Mouse (Mus musculus) limb, embryonic 14.5 days (tissue): Measurements from ENCODE around the gene Vwf. TPM values are rescaled to one million over a fixed set of nuclear protein-coding genes. Genes with fewer than 3 reads are reported as not detected.

ENCODE experiments used
- ATAC-seq: fragments of 200-750 bp; cut with Nextera tagmentation; 2 replicates; pipeline ENCODE4 v1.8.0; 2017; ENCODE audit warnings: low read depth, moderate number of reproducible peaks, moderate TSS enrichment; ENCODE audit not compliant: low FRiP score
- DNase-seq: peaks from one replicate; pipeline ENCODE4 v3.0.0-alpha.2; 2015; ENCODE audit warnings: low spot score
- H3K27ac ChIP-seq: fragments of 300-500 bp; sonication (generic); replicated peaks from 2 replicates; pipeline ENCODE4 v1.5.1; 2014; ENCODE audit warnings: low read depth, mild to moderate bottlenecking, low read length, moderate library complexity, mixed read lengths
- H3K27me3 ChIP-seq: fragments of 300-500 bp; sonication (generic); 2 replicates; pipeline ENCODE4 v1.6.1; 2014; ENCODE audit warnings: low read length, mixed read lengths; ENCODE audit not compliant: control insufficient read depth, insufficient read depth
- H3K36me3 ChIP-seq: fragments of 300-500 bp; sonication (generic); 2 replicates; pipeline ENCODE4 v1.6.1; 2014; ENCODE audit warnings: mild to moderate bottlenecking, low read length, moderate library complexity, mixed read lengths; ENCODE audit not compliant: control insufficient read depth, insufficient read depth
- H3K4me1 ChIP-seq: fragments of 300-500 bp; sonication (generic); 2 replicates; pipeline ENCODE4 v1.6.1; 2014; ENCODE audit warnings: antibody characterized with exemption, low read length, mixed read lengths; ENCODE audit not compliant: control insufficient read depth, insufficient read depth
- H3K4me2 ChIP-seq: fragments of 300-500 bp; sonication (generic); replicated peaks from 2 replicates; pipeline ENCODE4 v1.6.1; 2014; ENCODE audit warnings: low read depth, mild to moderate bottlenecking, low read length, moderate library complexity; ENCODE audit not compliant: severe bottlenecking
- H3K4me3 ChIP-seq: fragments of 300-500 bp; sonication (generic); replicated peaks from 2 replicates; pipeline ENCODE4 v1.5.1; 2014; ENCODE audit warnings: low read length
- H3K9ac ChIP-seq: fragments of 300-500 bp; sonication (generic); 2 replicates; pipeline ENCODE4 v1.6.1; 2014; ENCODE audit warnings: mild to moderate bottlenecking, low read depth, low read length, moderate library complexity; ENCODE audit not compliant: severe bottlenecking
- H3K9me3 ChIP-seq: fragments of 300-500 bp; sonication (generic); 2 replicates; pipeline ENCODE4 v1.6.1; 2016; ENCODE audit warnings: low read length; ENCODE audit not compliant: control insufficient read depth
- POLR2A ChIP-seq: fragments of 200-500 bp; IDR thresholded peaks from 2 replicates; pipeline ENCODE4 v1.8.0; 2012; ENCODE audit warnings: inconsistent platforms, mild to moderate bottlenecking, moderate library complexity, borderline replicate concordance; ENCODE audit not compliant: insufficient read depth, insufficient read length; ENCODE audit errors: extremely low read depth
- WGBS: fragments of 180-500 bp; shearing (Covaris S2); extraction: QIAGEN DNeasy Blood & Tissue Kit; methylation state at CpG from one replicate; pipeline ENCODE4 v1.1.7; 2014; 5-methylcytosine and 5-hydroxymethylcytosine counted together
- polyA plus RNA-seq, 2 experiments: library from polyadenylated mRNA; depleted of rRNA in 1 of 2; stranded (reverse) in 1 of 2; unstranded in 1 of 2; fragments of >200 nt; fragmentation: Nextera tagmentation in 1 of 2; extraction: Ambion mirVana in 1 of 2; gene quantifications; 2 replicates each; pipeline versions ENCODE4 v1.2.1 to v1.2.3; 2012 to 2014

Vwf gene
- polyA plus RNA-seq, 2 experiments, result 11.2 to 12.0 TPM

DNA sequence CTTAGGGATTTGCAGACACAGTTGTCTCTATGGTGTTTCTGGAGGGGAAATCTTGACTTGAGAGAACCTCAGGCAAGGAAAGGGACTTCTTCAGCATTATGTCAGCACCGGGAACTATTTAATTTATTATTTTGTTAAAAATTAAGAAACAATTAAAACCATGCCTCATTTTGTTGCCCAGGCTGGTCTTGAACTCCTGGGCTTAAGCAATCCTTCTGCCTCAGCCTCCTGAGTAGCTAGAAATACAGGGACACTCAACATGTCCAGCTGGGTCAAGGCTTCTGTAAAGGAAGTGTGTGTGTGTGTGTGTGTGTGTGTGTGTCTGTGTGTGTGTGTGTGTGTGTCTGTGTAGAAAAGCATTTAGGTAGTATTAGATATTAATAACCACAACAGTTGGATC, 71.3 kb downstream of the Vwf start:
- ATAC-seq (no peak), DNase-seq (no peak)
- no peak overlapping the region for H3K9ac ChIP-seq
- WGBS, result 86% methylated on average over 1 of the region's 1 CpGs
- H3K4me3 ChIP-seq, result no peak overlapping the region
- H3K4me2 ChIP-seq, result no peak overlapping the region
- no peaks in the 10 kb centered on the region for H3K36me3 ChIP-seq
- no peaks in the 10 kb centered on the region for H3K9me3 ChIP-seq
- H3K4me1 ChIP-seq, result no peaks in the 10 kb centered on the region
- no peaks in the 10 kb centered on the region for H3K27me3 ChIP-seq
- no peak overlapping the region for H3K27ac ChIP-seq
- TF ChIP-seq POLR2A, result no peak

DNA sequence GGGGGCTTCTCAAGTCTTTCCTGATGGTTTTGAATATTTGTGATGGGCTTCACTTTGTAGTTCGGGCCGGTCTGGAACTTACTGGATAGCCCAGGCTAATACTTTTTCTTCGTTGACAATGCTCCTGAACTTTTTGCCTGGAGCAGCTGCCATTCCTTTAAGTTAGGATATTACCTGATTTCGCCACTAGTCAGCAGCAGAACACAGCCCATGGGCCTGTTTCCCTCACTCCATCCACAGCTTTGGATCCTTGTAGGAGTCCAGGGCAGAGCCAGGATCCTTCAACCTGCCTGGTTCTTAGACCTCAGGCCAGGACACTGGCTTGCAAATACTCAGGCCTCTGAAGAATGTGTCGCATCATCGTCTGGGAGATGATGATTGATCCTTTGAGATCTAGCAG, 74.2 kb downstream of the Vwf start:
- ATAC-seq, result peak; percentile 62; the same call in 1 of the 2 replicates
- H3K9ac ChIP-seq, result no peak overlapping the region
- TF ChIP-seq POLR2A, result no peak
- no peaks in the 10 kb centered on the region for H3K9me3 ChIP-seq
- H3K4me1 ChIP-seq, result no peaks in the 10 kb centered on the region
- peak; percentile 77 for DNase-seq
- no peaks in the 10 kb centered on the region for H3K36me3 ChIP-seq
- no peak overlapping the region for H3K4me3 ChIP-seq
- H3K4me2 ChIP-seq, result no peak overlapping the region
- H3K27ac ChIP-seq, result no peak overlapping the region
- WGBS, result 39% methylated on average over 6 of the region's 6 CpGs
- no peaks in the 10 kb centered on the region for H3K27me3 ChIP-seq

DNA sequence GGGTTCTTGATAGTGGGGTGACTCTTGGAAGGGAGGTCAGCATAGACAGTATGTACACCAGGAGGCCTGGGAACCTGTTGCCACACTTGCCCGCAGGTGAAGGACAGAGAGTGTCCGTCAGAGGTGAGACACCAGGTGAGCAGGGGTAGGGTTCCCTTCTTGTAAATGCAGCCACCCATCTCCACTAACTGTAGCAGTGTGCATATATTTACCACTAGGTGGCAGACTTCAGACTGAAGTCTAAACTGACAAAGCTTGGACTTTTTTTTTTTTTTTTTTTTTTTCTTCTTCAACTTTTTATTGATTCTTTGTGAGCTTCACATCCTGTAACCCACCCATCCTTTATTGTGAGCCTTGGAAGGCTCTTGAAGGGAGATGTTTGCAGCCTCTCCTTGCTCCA, 75.9 kb downstream of the Vwf start:
- H3K4me1 ChIP-seq, result no peaks in the 10 kb centered on the region
- H3K27me3 ChIP-seq, result no peaks in the 10 kb centered on the region
- 66% methylated on average over 2 of the region's 2 CpGs for WGBS
- no peak overlapping the region for H3K4me2 ChIP-seq
- no peak overlapping the region for H3K27ac ChIP-seq
- ATAC-seq (no peak), DNase-seq (peak; percentile 44)
- no peaks in the 10 kb centered on the region for H3K9me3 ChIP-seq
- no peak overlapping the region for H3K9ac ChIP-seq
- no peaks in the 10 kb centered on the region for H3K36me3 ChIP-seq
- no peak for TF ChIP-seq POLR2A
- H3K4me3 ChIP-seq, result no peak overlapping the region

DNA sequence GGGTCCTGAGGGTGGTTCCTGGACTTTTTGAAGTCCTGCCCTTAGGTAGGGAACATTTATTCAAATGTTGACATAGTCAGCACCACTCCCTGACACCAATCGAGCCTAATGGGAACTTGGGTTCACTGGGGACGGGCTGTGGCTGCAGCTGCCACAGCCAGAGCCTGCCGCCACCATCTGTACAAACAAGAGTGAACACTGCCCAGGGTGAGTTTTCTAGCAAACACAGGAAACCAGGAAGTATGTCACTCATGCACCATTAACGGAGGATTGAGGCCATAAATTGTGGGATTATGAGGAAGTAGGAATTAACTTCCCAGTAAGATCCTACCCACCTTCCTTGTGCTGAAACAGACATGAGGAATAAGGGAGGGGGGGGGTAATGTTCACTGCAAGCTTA, 93.9 kb downstream of the Vwf start:
- H3K4me2 ChIP-seq, result no peak overlapping the region
- DNase-seq (no peak), ATAC-seq (no peak)
- TF ChIP-seq POLR2A, result no peak
- H3K4me3 ChIP-seq, result no peak overlapping the region
- no peaks in the 10 kb centered on the region for H3K36me3 ChIP-seq
- WGBS, result 56% methylated on average over 4 of the region's 4 CpGs
- H3K9me3 ChIP-seq, result no peaks in the 10 kb centered on the region
- no peaks in the 10 kb centered on the region for H3K27me3 ChIP-seq
- H3K4me1 ChIP-seq, result no peaks in the 10 kb centered on the region
- H3K9ac ChIP-seq, result no peak overlapping the region
- no peak overlapping the region for H3K27ac ChIP-seq

DNA sequence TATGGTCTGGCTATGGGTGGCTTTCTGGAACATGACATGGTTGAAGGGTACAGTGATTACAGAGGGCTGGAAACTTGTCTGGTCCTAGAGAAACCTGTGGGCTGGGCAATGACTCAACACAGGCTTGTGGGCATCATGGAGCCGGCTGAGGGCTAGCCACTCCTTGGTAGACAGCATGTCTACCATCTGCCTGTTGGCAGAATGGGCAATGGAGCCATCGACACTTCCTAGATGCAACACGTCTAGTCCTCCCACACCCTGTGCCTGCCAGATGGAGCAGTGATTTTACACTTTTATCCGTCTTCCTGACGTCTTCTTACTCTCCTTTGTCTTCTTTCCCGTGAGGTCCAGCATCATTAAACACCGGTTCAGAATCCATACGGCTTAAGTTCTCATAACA, 94.6 kb downstream of the Vwf start:
- no peak for ATAC-seq
- Histone ChIP-seq H3K9ac (no peak overlapping the region), H3K36me3 (no peaks in the 10 kb centered on the region), H3K4me3 (no peak overlapping the region), H3K9me3 (no peaks in the 10 kb centered on the region), H3K27me3 (no peaks in the 10 kb centered on the region), H3K27ac (no peak overlapping the region), H3K4me2 (no peak overlapping the region), H3K4me1 (no peaks in the 10 kb centered on the region)
- no peak for DNase-seq
- WGBS, result 70% methylated on average over 8 of the region's 8 CpGs
- no peak for TF ChIP-seq POLR2A

DNA sequence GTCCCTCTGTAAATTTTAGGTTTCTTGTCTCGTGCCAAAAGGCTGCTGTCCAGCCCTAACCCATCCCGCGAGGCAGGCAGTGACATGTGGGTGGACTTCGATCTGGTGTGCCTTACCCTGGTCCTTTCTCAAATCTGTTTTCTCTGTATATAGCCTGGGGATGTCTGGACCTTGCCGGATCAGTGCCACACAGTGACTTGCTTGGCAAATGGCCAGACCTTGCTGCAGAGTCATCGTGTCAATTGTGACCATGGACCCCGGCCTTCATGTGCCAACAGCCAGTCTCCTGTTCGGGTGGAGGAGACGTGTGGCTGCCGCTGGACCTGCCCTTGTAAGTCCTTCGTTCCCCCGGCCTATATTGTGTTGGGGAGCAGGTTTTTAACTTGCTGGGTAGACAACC, 102.4 kb downstream of the Vwf start:
- Histone ChIP-seq H3K27me3 (no peaks in the 10 kb centered on the region), H3K4me2 (no peak overlapping the region), H3K4me1 (no peaks in the 10 kb centered on the region), H3K9ac (no peak overlapping the region), H3K36me3 (no peaks in the 10 kb centered on the region), H3K27ac (no peak overlapping the region), H3K9me3 (no peaks in the 10 kb centered on the region), H3K4me3 (no peak overlapping the region)
- no peak for TF ChIP-seq POLR2A
- WGBS, result 82% methylated on average over 12 of the region's 12 CpGs
- DNase-seq (no peak), ATAC-seq (no peak)
